Mouse (Mus musculus) CH12.LX (cell line): ENCODE measurements around the gene Sf3a2. TPM values are rescaled to one million over a fixed set of nuclear protein-coding genes. Genes with fewer than 3 reads are reported as not detected.
"Not testable (repeated sequence)": the region's sequence is repeated elsewhere in the genome, so short reads cannot be mapped to it uniquely, and the experiment has no call there.

Experiments used
- DNase-seq: peaks from one replicate; pipeline ENCODE4 v3.0.0-alpha.2; 2013; ENCODE audit errors: extremely low read depth
- H3K27ac ChIP-seq: 2 replicates; pipeline ENCODE4 v1.5.1; 2012; ENCODE audit warnings: low read depth, mild to moderate bottlenecking, control low read depth, moderate library complexity; ENCODE audit not compliant: insufficient read depth
- H3K27me3 ChIP-seq: replicated peaks from 2 replicates; pipeline ENCODE3; 2012; ENCODE audit warnings: inconsistent platforms
- H3K36me3 ChIP-seq, 2 experiments: replicated peaks in 1 of 2; 2 replicates each; pipeline versions ENCODE3 to v1.6.1; 2012; ENCODE audit warnings: inconsistent platforms in 1 of 2, low read length in 1 of 2, mild to moderate bottlenecking in 1 of 2, mixed read lengths in 1 of 2, moderate library complexity in 1 of 2; ENCODE audit not compliant: control insufficient read depth in 1 of 2, insufficient read depth in 1 of 2
- H3K4me1 ChIP-seq, 2 experiments: 2 replicates each; pipeline ENCODE4 v1.6.1; 2012; ENCODE audit warnings: inconsistent platforms in 1 of 2, moderate library complexity in 1 of 2; ENCODE audit not compliant: insufficient read depth in 2 of 2, control insufficient read depth in 1 of 2
- H3K4me2 ChIP-seq: 2 replicates; pipeline ENCODE4 v1.6.1; 2012; ENCODE audit warnings: low read depth, mild to moderate bottlenecking, control low read depth; ENCODE audit not compliant: poor library complexity, insufficient read depth, severe bottlenecking
- H3K4me3 ChIP-seq, 3 experiments: fragments of 150-350 bp in 1 of 3; sonication (generic) in 1 of 3; replicated peaks in 1 of 3; 2 replicates each; pipeline versions ENCODE3 to v1.5.1; 2011 to 2012; ENCODE audit warnings: low read depth in 2 of 3, low read length in 2 of 3, mild to moderate bottlenecking in 2 of 3, moderate library complexity in 2 of 3, control low read depth in 1 of 3, improper control_type of control experiment in 1 of 3, inconsistent platforms in 1 of 3, mixed read lengths in 1 of 3; ENCODE audit not compliant: poor library complexity in 1 of 3
- H3K79me2 ChIP-seq: replicated peaks from 2 replicates; pipeline ENCODE4 v1.6.1; 2012; ENCODE audit warnings: mild to moderate bottlenecking, moderate library complexity; ENCODE audit not compliant: control insufficient read depth, poor library complexity, insufficient read depth, severe bottlenecking; ENCODE audit errors: extremely low read depth
- H3K9ac ChIP-seq: 2 replicates; pipeline ENCODE4 v1.6.1; 2012; ENCODE audit warnings: low read depth, mild to moderate bottlenecking, control low read depth, moderate library complexity; ENCODE audit not compliant: insufficient read depth
- H3K9me3 ChIP-seq: replicated peaks from 2 replicates; pipeline ENCODE3; 2012; ENCODE audit warnings: low read length, inconsistent platforms, mixed read lengths
- CTCF ChIP-seq, 2 experiments: IDR thresholded peaks in 1 of 2; conservative IDR thresholded peaks in 1 of 2; 2 replicates each; pipeline ENCODE4 v1.5.1; 2011 to 2012; ENCODE audit warnings: low read depth in 2 of 2, low read length in 2 of 2, improper control_type of control experiment in 1 of 2, inconsistent platforms in 1 of 2, mild to moderate bottlenecking in 1 of 2, moderate library complexity in 1 of 2
- ETS1 ChIP-seq: conservative IDR thresholded peaks from 2 replicates; pipeline ENCODE4 v1.6.1; 2012; ENCODE audit warnings: low read depth, mild to moderate bottlenecking, inconsistent platforms, low read length, improper control_type of control experiment, moderate library complexity
- IRF4 ChIP-seq: IDR thresholded peaks from 2 replicates; pipeline ENCODE4 v1.6.1; 2014; ENCODE audit warnings: low read depth, mild to moderate bottlenecking, inconsistent platforms, low read length, improper control_type of control experiment
- MAZ ChIP-seq: IDR thresholded peaks from 2 replicates; pipeline ENCODE4 v1.6.1; 2012; ENCODE audit warnings: low read depth, mild to moderate bottlenecking, inconsistent platforms, low read length, improper control_type of control experiment, moderate library complexity
- MYC ChIP-seq: IDR thresholded peaks from 2 replicates; pipeline ENCODE4 v1.6.1; 2011; ENCODE audit warnings: low read depth, mild to moderate bottlenecking, improper control_type of control experiment, low read length
- NRF1 ChIP-seq: IDR thresholded peaks from 2 replicates; pipeline ENCODE4 v1.6.1; 2014; ENCODE audit warnings: low read depth, mild to moderate bottlenecking, inconsistent platforms, low read length, improper control_type of control experiment, moderate library complexity
- POLR2A ChIP-seq: IDR thresholded peaks from 2 replicates; pipeline ENCODE4 v1.6.1; 2011; ENCODE audit warnings: low read depth, mild to moderate bottlenecking, improper control_type of control experiment, low read length
- RCOR1 ChIP-seq: conservative IDR thresholded peaks from 2 replicates; pipeline ENCODE4 v1.6.1; 2012; ENCODE audit warnings: low read depth, mild to moderate bottlenecking, inconsistent platforms, low read length, improper control_type of control experiment
- TBP ChIP-seq: conservative IDR thresholded peaks from 2 replicates; pipeline ENCODE4 v1.6.1; 2011; ENCODE audit warnings: low read depth, low read length, improper control_type of control experiment
- USF2 ChIP-seq: conservative IDR thresholded peaks from 2 replicates; pipeline ENCODE4 v1.6.1; 2011; ENCODE audit warnings: low read depth, low read length, improper control_type of control experiment
- ZMIZ1 ChIP-seq: IDR thresholded peaks from 2 replicates; pipeline ENCODE4 v1.6.1; 2012; ENCODE audit warnings: low read depth, mild to moderate bottlenecking, inconsistent platforms, low read length, improper control_type of control experiment
- ZNF384 ChIP-seq: IDR thresholded peaks from 2 replicates; pipeline ENCODE4 v1.6.1; 2012; ENCODE audit warnings: low read depth, low read length, improper control_type of control experiment, inconsistent platforms
- dilution Hi-C: fragments of 300-500 bp; cut with MboI; formaldehyde crosslinking; loops from 2 replicates; pipeline ENCODE4 v1.14.3; 2020; ENCODE audit warnings: low sequenced_read_pairs; ENCODE audit not compliant: extremely low pct_unique_long_range_greater_than_20kb, extremely low pct_ligation_motif_present
- in situ Hi-C: fragments of 300-500 bp; cut with MboI; formaldehyde crosslinking; loops from 3 replicates; pipeline ENCODE4 v1.14.3; 2019; ENCODE audit warnings: low sequenced_read_pairs, low pct_ligation_motif_present, low pct_unique_long_range_greater_than_20kb, mixed read lengths
- polyA plus RNA-seq: library from polyadenylated mRNA; unstranded; fragments of >175 nt; gene quantifications from 2 replicates; pipeline ENCODE4 v1.2.1, GENCODE M21; 2012; ENCODE audit warnings: low read depth; ENCODE audit not compliant: insufficient read length
- total RNA-seq, 2 experiments: library from RNA; depleted of rRNA; stranded (reverse); fragments of 300-350 nt in 1 of 2; fragments of >200 nt in 1 of 2; gene quantifications; 2 replicates each; pipeline ENCODE4 v1.2.3; 2012 to 2014

Sf3a2 gene
- total and polyA plus RNA-seq, 3 experiments, result 12.4 to 153 (median 29.0) TPM

DNA sequence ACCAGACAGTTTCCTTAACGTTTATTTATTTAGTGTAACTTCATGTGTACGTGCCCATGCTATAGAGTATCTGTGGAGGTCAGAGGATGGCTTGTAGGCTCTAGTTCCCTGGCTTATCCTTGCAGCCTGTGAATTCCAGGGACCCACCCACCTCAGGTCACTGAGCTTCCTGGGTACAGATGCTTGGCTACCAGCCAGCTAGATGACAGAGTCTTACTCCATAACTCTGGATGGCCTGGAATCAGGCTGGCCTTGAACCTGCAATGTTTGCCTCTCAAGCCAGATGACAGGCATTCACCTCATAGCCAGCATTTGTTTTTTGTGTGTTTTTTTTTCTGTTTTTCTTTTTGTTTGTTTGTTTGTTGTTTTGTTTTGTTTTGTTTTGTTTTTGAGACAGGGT lies 19.2 kb downstream of the Sf3a2 start:
- H3K9me3 ChIP-seq, result no peaks in the 10 kb centered on the region
- no peak overlapping the region for H3K27ac ChIP-seq
- no peak overlapping the region for H3K4me3 ChIP-seq
- H3K27me3 ChIP-seq, result no peaks in the 10 kb centered on the region
- H3K79me2 ChIP-seq, result no peaks in the 10 kb centered on the region
- dilution Hi-C loops (no loop called here), in situ Hi-C loops (no loop called here)
- H3K4me1 ChIP-seq, result peaks cover 8 to 16% of the 10 kb centered on the region in 2 experiments
- no peaks in the 10 kb centered on the region for H3K36me3 ChIP-seq
- DNase-seq, result no peak
- no peak overlapping the region for H3K4me2 ChIP-seq
- H3K9ac ChIP-seq, result no peak overlapping the region
- TF ChIP-seq IRF4 (no peak), MAZ (no peak), TBP (no peak), USF2 (no peak), ZMIZ1 (no peak), NRF1 (no peak)
- TF ChIP-seq, all 38 proteins: peak for 0

DNA sequence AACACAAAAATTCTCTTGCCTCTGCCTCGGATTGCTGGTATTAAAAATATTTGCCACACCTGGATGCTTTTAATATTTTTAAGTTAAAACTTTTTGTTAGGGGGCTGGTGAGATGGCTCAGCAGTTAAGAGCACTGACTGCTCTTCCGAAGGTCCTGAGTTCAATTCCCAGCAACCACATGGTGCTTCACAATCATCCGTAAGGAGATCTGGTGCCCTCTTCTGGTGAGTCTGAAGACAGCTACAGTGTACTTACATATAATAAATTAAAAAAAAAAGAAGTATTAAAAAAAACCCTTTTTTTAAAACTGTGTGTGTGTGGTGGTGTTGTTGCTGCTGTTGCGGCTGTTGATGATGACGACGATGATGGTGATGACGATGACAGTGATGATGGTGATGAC lies 20.0 kb downstream of the Sf3a2 start:
- in situ Hi-C loops, H3K9ac ChIP-seq, H3K79me2 ChIP-seq, H3K27me3 ChIP-seq, H3K36me3 ChIP-seq, H3K9me3 ChIP-seq, H3K27ac ChIP-seq, H3K4me3 ChIP-seq, dilution Hi-C loops, DNase-seq, H3K4me2 ChIP-seq: not testable (repeated sequence)
- 0 out of 2 replicates have a peak, but pooled peaks have one; percentile 18 for TF ChIP-seq ZNF384
- peak; percentile 51; the same call in 1 of the 2 replicates for TF ChIP-seq MYC
- TF ChIP-seq CTCF (conservative IDR thresholded peaks at IDR 0.05 in 1 of 2, IDR thresholded peaks at IDR 0.05 in 1 of 2; ENCODE audit: low read depth in 2 of 2, low read length in 2 of 2), result peak in 1 of 2 experiments; percentile 36; a peak in 2 of 4 replicates
- peaks cover 3 to 12% of the 10 kb centered on the region in 2 experiments for H3K4me1 ChIP-seq

DNA sequence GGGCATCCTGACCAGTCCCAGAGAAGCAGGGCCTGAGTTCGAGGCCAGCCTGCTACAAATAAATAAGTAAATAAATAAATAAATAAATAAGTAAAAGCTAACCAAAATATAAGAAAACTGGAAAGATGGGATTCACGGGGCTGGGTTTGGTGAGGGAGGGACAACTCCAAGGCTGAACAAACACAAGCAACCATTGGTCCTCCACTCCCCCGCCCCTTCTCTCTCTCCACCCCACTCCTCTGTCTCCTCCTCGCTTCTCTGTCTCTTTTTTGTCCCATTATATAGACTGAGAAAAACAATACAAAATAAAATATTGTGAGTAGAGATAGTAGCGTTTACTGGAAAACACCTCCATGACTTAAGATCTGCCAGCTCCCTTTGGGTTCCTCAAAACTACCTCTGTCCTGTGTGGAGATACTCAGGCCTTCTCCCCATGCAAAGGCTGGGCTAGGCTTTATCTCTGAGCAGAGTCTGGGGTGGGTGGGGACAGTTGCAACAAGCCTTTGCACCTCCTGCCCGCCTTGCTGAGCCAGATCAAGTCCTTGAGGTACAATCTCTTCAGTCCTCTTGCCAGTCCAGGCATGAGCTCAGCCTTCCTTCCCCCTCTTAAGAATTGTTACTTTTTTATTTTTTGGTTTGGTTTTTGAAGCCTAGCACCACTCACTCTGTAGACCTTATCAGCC lies 20.7 kb downstream of the Sf3a2 start:
- H3K9ac ChIP-seq, result no peak overlapping the region
- H3K4me1 ChIP-seq, result peaks cover 2 to 9% of the 10 kb centered on the region in 2 experiments; a peak in 3 of 4 replicates
- H3K79me2 ChIP-seq, result no peaks in the 10 kb centered on the region
- in situ Hi-C loops (no loop called here), dilution Hi-C loops (no loop called here)
- no peaks in the 10 kb centered on the region for H3K9me3 ChIP-seq
- H3K36me3 ChIP-seq, result no peaks in the 10 kb centered on the region
- H3K4me2 ChIP-seq, result no peak overlapping the region
- no peaks in the 10 kb centered on the region for H3K27me3 ChIP-seq
- H3K27ac ChIP-seq, result no peak overlapping the region
- no peak for DNase-seq
- TF ChIP-seq RCOR1 (no peak), POLR2A (no peak), ETS1 (no peak)
- no peak overlapping the region for H3K4me3 ChIP-seq
